Mouse (Mus musculus): Measurements from ENCODE around the gene Polr2b.

The Polr2b gene

DNA sequence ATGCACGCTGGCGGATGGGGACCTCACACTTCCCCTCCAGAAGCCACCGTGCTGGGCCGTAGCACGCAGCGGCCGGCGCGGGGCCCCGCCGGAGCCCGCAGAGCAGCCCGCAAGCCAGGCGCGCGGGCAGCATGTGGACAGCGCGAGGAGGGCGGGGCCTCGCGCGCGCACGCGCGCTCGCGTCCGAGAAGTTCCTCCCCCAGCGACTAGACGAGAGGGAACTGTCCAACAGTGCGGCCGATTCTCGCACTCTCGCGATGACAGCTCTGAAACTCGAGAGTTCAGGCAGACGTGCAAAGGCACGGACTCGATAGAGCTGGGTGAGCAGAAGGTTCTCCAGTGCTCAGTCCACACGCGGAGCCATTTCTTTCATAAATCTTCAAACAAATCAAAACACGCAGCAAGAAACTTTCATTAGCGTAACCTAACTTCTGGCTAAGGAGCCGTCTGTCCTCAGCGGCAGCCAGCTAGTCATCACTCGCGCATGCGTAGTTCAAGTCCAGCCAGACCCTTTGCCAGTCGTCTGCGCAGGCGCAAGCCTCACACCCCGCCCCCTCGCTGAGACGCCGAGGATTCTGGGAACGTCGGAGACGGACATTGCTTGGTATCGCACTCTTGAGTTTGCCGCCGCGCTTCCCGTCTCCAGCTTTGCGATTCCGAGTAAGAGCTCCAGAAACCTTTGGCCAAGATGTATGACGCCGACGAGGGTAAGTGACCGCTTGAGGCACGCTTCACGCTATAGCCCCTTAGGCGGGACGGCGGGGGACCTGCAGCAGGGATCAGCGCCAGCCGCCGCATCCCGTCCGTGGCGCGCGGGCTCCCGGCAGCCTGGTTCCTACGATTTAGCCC, at the start of gene Polr2b, which contains the start of gene Noa1:
TSS of gene Polr2b (plus strand) at position 224 of the 849 bp plus-strand sequence.
TSS of gene Noa1 (minus strand) at position 161 of the 849 bp plus-strand sequence.
- CTCF ChIA-PET, result no interaction called here

DNA sequence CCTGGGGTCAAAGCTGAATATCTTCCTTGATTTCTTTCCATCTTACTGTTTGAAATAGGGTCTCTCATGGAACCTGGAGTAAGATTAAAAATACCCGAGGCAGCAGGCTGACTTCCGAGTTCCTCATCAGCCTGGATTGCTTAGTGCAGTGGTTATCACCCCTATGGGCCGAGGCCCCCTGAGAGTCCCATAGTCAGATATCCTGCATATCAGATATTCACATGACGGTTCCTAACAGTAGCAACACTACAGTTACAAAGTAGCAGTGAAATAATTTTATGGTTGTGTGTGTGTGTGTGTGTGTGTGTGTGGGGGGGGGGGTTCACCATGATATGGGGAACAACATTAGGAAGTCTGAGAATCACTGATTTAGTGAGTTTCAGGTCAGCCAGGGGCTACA, 48.8 kb upstream of the Polr2b start:
- CTCF ChIA-PET, result no interaction called here

DNA sequence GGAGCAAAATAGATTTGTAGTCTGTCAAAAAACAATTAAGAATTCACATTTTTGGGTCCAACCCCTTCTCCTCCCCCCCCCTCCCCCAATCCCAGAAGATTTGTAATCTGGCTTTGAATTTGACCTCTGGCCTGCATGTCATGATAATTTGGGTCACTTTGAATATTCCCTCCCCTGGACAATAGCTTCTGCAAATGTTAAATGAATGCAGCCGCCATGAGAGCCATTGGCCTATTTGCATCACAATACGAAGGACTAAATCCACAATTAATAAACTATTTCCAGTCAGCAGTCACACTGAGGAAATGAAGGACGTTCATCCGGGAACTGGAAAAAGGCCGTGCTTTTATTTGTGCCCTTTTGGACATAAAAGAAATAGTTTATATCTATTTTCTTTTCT, 47.8 kb upstream of the Polr2b start:
- CTCF ChIA-PET, result interaction anchor here (0.6 to 0.7 kb wide), 2 partner anchors 52 to 743 kb away, joined by 3 to 5 read pairs; no protein-coding TSS in a partner anchor

DNA sequence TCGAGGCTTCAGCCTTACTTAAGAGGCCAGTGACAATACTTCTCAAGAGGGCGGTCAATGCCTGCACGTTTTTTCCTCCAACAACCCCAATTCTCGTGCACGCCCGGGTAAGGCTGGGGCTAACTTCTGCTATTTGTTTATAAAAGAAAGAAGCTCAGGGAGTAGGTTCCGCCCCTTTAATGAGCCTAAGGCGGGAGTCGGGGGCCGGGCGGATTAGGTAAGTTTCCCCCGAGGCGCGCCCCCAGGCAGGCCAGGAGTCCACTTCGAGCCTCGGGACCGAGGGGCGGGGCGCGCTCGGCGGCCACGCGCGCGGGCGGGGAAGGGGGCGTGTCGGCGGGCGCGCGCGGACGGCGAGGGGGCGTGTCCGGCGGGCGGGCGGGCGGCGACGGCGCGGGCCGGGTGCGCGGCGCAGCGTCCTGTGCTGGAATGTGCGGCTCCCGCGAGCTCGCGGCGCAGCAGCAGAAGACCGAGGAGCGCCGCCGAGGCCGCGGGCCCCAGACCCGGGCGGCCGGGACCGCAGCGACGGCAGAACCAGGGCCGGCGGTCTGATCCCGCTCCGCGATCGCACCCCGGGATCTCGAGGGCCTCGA, 44.8 kb upstream of the Polr2b start, which contains the start of gene Rest:
TSS of gene Rest (plus strand) at position 411 of the 590 bp plus-strand sequence.
- CTCF ChIA-PET, result no interaction called here

DNA sequence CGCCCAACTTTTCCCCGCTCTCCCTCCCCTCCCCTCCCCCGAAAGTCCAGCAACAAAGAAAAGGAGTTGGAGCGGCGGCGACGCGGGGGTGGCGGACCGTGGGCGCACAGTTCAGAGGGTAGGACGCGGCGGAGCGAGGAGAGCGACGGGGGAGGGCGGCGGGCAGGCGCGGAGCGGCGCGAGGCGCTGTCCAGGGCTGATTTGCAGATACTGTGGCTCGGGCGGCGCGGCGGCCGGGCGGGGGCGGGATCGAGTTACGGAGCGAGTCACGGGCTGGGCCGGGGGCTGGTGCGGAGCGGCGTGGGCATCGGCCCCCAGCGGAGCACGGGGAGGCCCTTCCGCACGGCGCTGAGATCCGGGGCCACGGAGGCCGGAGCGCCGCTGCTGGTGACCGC, 44.3 kb upstream of the Polr2b start:
- CTCF ChIA-PET, result no interaction called here

DNA sequence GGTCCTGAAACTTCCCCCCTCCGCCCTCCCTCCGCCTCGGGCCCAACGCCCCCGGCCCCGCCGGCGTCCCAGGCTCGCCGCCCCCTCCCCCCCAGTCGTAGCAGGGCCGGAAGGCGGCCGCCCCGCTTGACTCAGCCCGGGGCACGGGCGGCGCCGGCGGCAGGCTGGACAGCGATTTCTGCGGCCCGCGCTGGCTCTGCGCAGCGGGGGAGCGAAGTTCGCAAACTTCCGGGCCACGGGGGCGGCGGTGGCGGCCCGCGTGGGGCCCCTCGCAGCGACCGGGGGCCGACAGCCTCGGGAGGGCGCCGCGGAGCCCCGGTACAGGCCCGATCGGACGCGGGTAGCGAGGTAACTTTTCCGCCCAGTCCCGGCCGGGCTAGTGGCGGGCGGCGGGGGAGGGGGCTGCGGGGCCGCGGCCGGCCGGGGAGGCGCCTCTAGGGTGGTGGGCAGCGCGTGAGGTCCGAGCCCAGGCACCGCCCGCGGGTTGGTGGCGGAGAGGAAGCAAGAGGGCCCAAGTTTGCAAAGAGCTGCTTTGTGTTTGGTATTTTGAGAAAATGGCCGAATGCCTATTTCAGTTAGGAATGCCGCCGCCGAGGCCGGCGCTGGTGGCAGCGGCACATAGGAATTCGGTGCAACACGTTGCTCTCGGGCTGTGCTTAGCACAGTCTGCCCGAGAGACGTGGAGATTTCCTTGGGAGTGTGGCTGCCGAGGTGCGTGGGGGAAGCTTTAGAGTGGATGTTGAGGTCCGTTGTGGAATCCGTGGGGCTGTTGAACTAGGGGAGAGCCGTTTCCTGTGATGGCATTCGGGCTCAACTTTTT, 43.7 kb upstream of the Polr2b start:
- CTCF ChIA-PET, result no interaction called here

DNA sequence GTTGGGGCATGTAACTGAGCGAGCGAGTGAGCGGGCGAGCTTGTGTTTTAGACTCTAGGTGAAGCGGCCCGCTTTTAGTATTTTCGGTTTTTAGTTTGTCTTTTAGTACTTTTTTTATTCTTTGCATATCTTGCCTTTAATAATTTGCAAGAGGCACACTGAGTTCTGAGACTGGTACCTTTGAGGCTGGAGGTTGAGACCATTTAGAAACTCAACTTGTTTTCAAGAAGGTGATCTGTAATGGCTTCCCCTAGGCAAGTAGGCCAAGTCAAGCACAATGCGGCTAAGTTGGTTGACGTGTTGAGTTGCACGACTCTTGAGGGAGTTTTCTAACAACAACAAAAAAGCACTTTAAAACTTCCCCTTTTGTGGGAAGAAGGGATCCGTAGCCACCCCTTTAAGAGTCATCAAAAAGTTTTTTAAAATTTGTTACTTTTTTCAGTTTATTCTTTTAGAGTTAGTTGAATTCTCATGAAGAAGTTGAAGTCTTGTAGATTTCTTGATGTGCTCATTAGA, 43.0 kb upstream of the Polr2b start:
- CTCF ChIA-PET, result no interaction called here

DNA sequence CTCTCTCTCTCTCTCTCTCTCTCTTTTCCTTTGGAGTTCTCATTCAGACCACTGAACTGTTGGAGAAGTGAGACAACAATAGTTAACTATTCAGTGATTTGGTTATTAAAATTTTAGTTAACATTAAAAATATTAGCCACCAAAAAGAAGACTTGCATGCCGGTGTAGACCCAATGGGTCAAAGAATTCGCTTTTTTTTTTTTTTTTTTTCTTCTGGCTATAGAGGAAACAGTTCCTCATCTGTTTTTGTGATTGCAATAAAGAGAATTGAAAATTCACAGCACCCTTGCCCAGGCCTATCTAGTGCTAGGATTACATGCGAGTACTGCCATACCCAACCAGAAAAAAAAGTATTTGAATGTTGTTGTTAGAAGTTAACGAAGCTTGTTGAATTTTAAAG, 42.5 kb upstream of the Polr2b start:
- CTCF ChIA-PET, result no interaction called here

DNA sequence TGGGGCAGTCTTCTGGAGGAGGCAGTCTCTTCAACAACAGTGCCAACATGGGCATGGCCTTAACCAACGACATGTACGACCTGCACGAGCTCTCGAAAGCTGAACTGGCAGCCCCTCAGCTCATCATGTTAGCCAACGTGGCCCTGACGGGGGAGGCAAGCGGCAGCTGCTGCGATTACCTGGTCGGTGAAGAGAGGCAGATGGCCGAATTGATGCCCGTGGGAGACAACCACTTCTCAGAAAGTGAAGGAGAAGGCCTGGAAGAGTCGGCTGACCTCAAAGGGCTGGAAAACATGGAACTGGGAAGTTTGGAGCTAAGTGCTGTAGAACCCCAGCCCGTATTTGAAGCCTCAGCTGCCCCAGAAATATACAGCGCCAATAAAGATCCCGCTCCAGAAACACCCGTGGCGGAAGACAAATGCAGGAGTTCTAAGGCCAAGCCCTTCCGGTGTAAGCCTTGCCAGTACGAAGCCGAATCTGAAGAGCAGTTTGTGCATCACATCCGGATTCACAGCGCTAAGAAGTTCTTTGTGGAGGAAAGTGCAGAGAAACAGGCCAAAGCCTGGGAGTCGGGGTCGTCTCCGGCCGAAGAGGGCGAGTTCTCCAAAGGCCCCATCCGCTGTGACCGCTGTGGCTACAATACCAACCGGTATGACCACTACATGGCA, 41.9 kb upstream of the Polr2b start:
- CTCF ChIA-PET, result no interaction called here

DNA sequence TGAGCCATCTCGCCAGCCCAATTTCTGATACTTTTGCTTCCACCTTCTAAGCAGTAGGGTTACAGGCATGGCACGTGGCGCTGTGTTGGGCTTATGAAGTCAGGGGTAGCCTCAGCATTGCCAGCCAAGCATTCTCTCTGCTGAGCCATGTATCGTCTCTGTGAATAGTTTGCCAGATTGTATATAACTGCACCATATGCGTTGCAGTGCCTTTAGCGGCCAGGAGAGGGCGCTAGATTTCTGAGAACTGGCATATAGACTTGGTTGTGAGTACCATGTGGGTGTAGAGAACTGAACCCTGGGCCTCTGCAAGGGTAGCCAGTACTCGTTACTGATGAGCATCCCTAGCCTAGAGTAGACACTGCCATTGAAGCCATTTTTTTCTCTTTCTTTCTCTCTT, 40.5 kb upstream of the Polr2b start:
- CTCF ChIA-PET, result interaction anchor here (0.6 to 0.7 kb wide), 3 partner anchors 10 to 180 kb away, joined by 3 to 8 read pairs (median 4); no protein-coding TSS in a partner anchor

DNA sequence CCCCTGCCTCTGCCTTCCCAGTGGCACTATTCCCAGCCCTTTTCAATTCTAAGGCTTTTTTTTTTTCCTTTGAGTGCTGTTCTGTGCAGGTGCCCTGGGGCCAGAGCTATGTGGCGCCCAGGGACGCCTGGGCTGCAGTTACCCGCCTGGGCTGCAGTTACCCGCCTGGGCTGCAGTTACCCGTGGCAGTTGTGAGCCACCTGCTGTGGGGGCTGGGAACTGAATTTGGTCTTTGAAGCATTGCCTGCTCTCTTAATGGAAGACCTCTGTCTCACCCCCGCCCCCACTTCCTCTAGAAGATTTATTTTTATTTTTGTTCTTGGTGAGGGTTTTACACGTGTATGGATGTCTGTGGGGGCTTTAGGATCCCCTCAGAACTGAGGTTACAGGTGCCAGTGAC, 36.8 kb upstream of the Polr2b start:
- CTCF ChIA-PET, result interaction anchor here (0.6 kb wide), 1 partner anchor 46 kb away, joined by 3 read pairs; no protein-coding TSS in a partner anchor

DNA sequence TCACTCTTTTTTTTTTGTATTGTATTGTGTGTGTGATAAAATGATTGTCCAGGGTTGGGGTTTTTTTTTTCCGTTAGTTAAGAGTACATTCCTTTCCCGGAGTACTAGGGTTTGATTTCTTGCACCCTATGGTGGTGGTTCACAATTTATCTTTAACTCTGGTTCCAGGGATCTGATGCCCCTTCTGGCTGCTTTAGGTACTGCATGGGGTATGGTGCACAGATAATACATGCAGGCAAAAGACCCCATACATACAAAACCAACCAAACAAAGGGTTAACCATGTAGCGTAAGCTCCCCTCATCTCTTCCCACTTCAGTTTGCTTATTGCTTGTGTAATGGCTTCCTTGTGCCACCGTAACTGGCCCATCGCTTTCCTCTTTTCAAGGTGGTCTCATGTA, 34.0 kb upstream of the Polr2b start:
- CTCF ChIA-PET, result interaction anchor here (0.6 to 0.7 kb wide), 3 partner anchors 12 to 985 kb away, joined by 5 to 12 read pairs (median 7); no protein-coding TSS in a partner anchor

DNA sequence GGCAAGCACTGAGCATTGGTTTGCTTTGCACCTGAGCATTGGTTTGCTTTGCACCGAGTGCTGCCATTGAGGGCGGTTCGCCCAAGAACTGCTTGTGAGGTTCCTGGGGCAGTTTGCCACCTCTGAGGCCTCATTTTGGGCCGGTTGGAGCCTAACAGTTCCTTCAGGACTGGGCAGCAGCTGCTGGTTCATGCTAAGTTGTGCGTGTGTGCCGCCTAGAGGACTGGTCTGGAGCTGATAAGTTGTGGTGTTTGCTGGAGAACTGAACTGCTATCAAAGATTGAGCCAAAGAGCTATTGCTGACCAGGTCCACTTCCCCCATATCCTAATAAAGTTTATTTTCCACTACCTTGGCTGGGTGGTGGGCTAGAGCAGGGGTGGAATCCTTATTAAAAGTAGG, 32.7 kb upstream of the Polr2b start:
- CTCF ChIA-PET, result interaction anchor here (0.6 kb wide), 1 partner anchor 380 kb away, joined by 9 read pairs; no protein-coding TSS in a partner anchor

DNA sequence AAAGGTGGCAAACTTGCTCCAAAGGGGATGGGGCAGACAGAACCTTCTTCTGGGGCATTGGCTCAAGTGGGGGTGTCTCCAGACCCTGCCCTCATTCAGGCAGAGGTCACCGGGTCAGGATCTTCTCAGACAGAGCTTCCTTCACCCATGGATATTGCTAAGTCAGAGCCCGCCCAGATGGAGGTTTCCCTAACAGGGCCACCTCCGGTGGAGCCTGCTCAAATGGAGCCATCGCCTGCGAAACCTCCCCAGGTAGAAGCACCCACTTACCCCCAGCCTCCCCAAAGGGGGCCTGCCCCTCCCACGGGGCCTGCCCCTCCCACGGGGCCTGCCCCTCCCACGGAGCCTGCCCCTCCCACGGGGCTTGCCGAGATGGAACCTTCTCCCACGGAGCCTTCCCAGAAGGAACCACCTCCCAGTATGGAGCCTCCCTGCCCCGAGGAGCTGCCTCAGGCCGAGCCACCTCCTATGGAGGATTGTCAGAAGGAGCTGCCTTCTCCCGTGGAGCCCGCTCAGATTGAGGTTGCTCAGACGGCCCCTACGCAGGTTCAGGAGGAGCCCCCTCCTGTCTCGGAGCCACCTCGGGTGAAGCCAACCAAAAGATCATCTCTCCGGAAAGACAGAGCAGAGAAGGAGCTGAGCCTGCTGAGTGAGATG, 28.3 kb upstream of the Polr2b start:
- CTCF ChIA-PET, result no interaction called here

DNA sequence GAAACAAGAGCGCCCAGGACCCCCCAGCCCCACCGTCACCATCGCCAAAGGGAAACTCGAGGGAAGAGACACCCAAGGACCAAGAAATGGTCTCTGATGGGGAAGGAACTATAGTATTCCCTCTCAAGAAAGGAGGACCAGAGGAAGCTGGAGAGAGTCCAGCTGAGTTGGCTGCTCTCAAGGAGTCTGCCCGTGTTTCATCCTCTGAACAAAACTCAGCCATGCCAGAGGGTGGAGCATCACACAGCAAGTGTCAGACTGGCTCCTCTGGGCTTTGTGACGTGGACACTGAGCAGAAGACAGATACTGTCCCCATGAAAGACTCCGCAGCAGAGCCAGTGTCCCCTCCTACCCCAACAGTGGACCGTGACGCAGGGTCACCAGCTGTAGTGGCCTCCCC, 27.7 kb upstream of the Polr2b start:
- CTCF ChIA-PET, result interaction anchor here (0.6 kb wide), 1 partner anchor 36 kb away, joined by 3 read pairs; no protein-coding TSS in a partner anchor

DNA sequence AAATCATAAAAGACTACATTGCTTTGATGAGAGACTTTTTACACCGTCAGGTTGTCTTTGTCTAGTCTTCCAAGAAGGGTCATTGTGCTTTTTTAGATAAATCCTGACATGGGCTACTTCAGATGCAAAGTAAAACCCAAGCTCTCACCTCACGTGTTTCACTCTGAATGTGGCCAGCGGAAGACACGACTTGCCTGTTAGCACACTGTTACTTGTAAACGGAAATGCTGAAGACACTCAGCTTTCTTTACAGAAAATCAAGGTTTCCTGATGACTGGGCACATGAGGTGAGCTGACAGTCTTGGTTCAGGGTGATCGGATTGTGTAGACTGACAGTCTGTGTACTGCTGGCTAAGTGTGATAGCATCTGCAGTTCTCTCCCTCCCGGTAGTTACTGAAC, 24.3 kb upstream of the Polr2b start:
- CTCF ChIA-PET, result no interaction called here

DNA sequence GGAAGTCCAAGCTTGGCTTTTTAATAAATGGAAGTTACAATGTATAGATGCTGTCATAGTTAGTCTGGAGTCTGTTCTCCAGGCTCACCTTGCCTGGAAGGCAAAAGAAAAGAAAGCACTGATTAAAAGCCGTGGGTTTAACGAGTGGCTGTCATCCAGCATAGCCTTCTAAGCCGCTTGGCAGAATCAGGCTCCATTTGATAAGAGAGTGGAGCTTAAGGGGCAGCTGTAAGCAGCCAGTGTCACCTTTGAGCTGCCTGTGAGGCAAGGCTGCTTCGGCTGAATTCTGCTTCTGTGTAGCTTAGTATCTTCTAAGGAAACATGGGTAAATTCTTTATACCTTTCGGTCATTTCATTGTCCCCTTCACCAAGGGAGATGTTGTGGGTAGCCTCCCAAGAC, 23.0 kb upstream of the Polr2b start:
- CTCF ChIA-PET, result no interaction called here

DNA sequence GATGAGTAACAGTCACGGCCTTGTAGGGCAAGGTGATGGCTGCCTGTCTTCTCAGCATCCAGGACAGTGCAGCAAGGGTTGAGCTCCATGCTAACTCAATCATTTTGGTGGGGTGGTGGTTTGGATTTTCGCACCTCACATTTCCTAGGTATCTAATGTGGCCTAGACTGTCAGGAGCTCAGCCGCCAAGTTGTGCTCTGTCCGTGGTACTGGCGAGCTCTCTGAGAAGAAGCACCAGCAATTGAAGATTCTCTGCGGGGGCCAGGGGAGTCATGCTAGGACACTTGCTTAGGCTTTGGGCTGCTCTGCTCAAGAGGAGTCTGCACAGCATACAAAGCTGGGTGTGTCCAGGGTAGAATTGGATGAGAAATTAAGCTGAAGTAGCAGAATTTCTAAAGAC, 22.0 kb upstream of the Polr2b start:
- CTCF ChIA-PET, result no interaction called here

DNA sequence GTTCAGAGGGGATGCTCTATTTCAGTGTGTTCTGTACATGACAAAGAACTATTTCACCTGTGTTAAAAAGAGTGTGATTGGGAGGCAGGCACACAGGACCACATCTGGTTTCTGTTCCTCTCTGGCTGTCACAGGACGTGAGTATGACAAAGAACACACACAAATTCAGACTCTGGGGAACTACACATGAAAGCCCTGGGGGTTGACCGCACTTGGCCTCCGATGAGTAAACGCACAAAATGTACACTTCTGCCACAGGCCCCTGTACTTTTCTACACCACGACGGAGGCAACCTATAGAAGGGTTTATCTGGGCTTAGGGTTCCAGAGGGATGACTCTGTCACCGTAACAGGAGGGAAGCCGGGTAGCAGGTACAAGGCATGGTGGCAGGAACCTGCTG, 20.3 kb upstream of the Polr2b start:
- CTCF ChIA-PET, result no interaction called here

DNA sequence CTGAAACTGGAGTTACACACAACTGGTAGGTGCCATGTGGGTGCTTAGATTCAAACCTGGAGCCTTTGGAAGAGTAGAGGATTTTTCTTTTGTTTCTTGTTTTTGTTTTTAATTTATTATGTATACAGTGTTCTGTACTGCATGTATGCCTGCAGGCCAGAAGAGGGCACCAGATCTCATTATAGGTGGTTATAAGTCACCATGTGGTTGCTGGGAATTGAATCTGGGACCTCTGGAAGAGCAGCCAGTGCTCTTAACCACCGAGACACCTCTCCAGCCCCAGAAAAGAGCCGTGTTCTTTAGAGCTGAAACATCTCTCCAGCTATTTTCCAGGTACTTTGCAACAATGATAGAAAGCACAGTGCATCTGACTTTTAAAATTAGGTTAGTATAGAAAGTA, 19.3 kb upstream of the Polr2b start:
- CTCF ChIA-PET, result no interaction called here
